Mouse (Mus musculus): Measurements from ENCODE around the gene Asic2. TPM values are rescaled to one million over a fixed set of nuclear protein-coding genes. Genes with fewer than 3 reads are reported as not detected.

Gene Asic2
- polyA plus RNA-seq, 1 experiment from 2014 or later = 2.8 TPM

DNA sequence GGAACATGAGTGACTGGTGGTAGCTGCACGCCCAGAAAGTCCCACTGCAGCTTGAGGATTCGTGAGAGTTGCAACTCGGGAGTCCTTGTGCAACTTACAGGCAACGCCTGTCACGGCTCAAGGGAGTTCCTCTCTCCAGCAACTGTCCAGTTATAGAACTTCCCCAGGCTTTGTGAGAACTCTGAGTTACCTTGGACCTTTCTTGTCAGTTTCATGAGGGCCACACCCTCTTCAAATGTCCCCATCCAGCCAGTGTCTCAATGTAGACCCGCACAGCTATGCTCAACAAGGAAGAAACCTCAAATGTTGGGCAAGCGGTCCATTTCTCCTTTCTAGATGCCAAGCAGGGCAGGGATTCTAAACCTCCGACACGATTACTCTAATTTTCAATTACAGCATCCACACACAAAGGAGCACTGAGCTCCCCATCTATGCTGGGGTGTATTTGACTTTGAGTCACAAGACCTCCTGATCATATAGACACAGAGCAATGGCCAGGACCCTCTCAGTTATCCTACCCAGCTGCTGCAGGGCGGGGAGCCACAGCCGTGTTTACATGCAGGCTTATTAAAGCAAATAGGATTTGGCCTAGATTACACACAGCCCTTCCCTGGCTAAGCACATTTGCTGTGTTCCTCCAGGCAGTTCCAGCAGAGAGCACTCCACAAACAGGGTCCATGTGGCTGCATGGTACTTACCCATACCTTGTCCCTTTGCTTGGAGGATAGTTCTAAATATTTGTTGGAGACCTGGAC is 161.2 kb downstream of the Asic2 start:
- no peak for ATAC-seq (ENCODE audit: low FRiP score, low TSS enrichment)
- WGBS = 82% methylated on average over 11 of the region's 11 CpGs
- Histone ChIP-seq H3K27ac (ENCODE audit: low read length) (no peak overlapping the region), H3K9me3 (ENCODE audit: low read length) (peaks cover 4% of the 10 kb centered on the region; the same call in 1 of the 2 replicates), H3K36me3 (ENCODE audit: insufficient read depth, low read length) (no peaks in the 10 kb centered on the region), H3K4me3 (ENCODE audit: low read length) (no peak overlapping the region), H3K27me3 (ENCODE audit: insufficient read depth, low read length) (no peaks in the 10 kb centered on the region), H3K9ac (replicated peaks; ENCODE audit: low read length) (no peak overlapping the region), H3K4me1 (ENCODE audit: insufficient read depth, low read length) (no peaks in the 10 kb centered on the region), H3K4me2 (replicated peaks; ENCODE audit: low read depth, low read length) (no peak overlapping the region)

- WGBS = 39% methylated on average over 2 of the region's 2 CpGs
- no peak for ATAC-seq (ENCODE audit: low FRiP score, low TSS enrichment)
Measured at GRCm38 (mm10) chr11:81803544-81803943, 164.7 kb downstream of the Asic2 start.

GRCm38 (mm10) chr11:81802614-81803013 is 165.6 kb downstream of the Asic2 start:
- Histone ChIP-seq H3K9me3 (ENCODE audit: low read length) (no peaks in the 10 kb centered on the region), H3K27ac (ENCODE audit: low read length) (no peak overlapping the region), H3K4me2 (replicated peaks; ENCODE audit: low read depth, low read length) (no peak overlapping the region), H3K9ac (replicated peaks; ENCODE audit: low read length) (no peak overlapping the region), H3K27me3 (ENCODE audit: insufficient read depth, low read length) (no peaks in the 10 kb centered on the region), H3K4me1 (ENCODE audit: insufficient read depth, low read length) (no peaks in the 10 kb centered on the region), H3K4me3 (ENCODE audit: low read length) (no peak overlapping the region), H3K36me3 (ENCODE audit: insufficient read depth, low read length) (no peaks in the 10 kb centered on the region)
- 50% methylated on average over 1 of the region's 1 CpGs for WGBS
- no peak for ATAC-seq (ENCODE audit: low FRiP score, low TSS enrichment)

More at GRCm38 (mm10) chr11:81803544-81803943, 164.7 kb downstream of the Asic2 start:
- Histone ChIP-seq H3K27ac (ENCODE audit: low read length) (no peak overlapping the region), H3K36me3 (ENCODE audit: insufficient read depth, low read length) (no peaks in the 10 kb centered on the region), H3K4me3 (ENCODE audit: low read length) (no peak overlapping the region), H3K4me1 (ENCODE audit: insufficient read depth, low read length) (no peaks in the 10 kb centered on the region), H3K27me3 (ENCODE audit: insufficient read depth, low read length) (no peaks in the 10 kb centered on the region), H3K9ac (replicated peaks; ENCODE audit: low read length) (no peak overlapping the region), H3K9me3 (ENCODE audit: low read length) (no peaks in the 10 kb centered on the region), H3K4me2 (replicated peaks; ENCODE audit: low read depth, low read length) (no peak overlapping the region)

- Histone ChIP-seq H3K36me3 (ENCODE audit: insufficient read depth, low read length) (no peaks in the 10 kb centered on the region), H3K4me1 (ENCODE audit: insufficient read depth, low read length) (no peaks in the 10 kb centered on the region), H3K27me3 (ENCODE audit: insufficient read depth, low read length) (no peaks in the 10 kb centered on the region), H3K4me3 (ENCODE audit: low read length) (no peak overlapping the region), H3K9ac (replicated peaks; ENCODE audit: low read length) (no peak overlapping the region), H3K27ac (ENCODE audit: low read length) (no peak overlapping the region), H3K4me2 (replicated peaks; ENCODE audit: low read depth, low read length) (no peak overlapping the region), H3K9me3 (ENCODE audit: low read length) (no peaks in the 10 kb centered on the region)
- 64% methylated on average over 4 of the region's 4 CpGs for WGBS
- no peak for ATAC-seq (ENCODE audit: low FRiP score, low TSS enrichment)
Measured at GRCm38 (mm10) chr11:81800899-81801298, 167.4 kb downstream of the Asic2 start.

GRCm38 (mm10) chr11:81793588-81793987 is 174.7 kb downstream of the Asic2 start:
- no peak overlapping the region for H3K4me2 ChIP-seq (replicated peaks; ENCODE audit: low read depth, low read length)
- H3K4me1 ChIP-seq (ENCODE audit: insufficient read depth, low read length) = no peaks in the 10 kb centered on the region
- no peak overlapping the region for H3K27ac ChIP-seq (ENCODE audit: low read length)
- H3K27me3 ChIP-seq (ENCODE audit: insufficient read depth, low read length) = no peaks in the 10 kb centered on the region
- H3K36me3 ChIP-seq (ENCODE audit: insufficient read depth, low read length) = no peaks in the 10 kb centered on the region
- no peaks in the 10 kb centered on the region for H3K9me3 ChIP-seq (ENCODE audit: low read length)
- H3K9ac ChIP-seq (replicated peaks; ENCODE audit: low read length) = no peak overlapping the region
- WGBS = 74% methylated on average over 2 of the region's 2 CpGs
- H3K4me3 ChIP-seq (ENCODE audit: low read length) = no peak overlapping the region
- ATAC-seq (ENCODE audit: low FRiP score, low TSS enrichment) = no peak

DNA sequence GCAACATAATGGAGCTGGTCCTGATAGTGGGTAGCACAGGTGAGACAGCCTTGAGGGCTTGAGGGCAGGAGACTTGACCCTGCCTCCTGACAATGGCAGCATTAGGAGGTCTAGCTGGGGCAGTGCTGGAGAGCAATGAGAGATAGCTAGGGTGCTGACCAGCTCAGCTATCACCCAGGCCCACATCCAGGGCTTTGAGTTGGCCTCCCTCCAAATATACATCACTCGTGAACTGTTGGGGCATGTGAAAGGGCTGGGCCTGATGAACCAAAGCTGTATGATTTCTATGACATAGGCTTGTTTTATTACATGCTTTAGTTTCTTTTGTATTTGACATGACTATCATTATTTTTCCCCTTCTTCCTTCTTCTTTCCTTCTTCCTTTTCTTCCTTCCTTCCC is 176.7 kb downstream of the Asic2 start:
- no peaks in the 10 kb centered on the region for H3K36me3 ChIP-seq (ENCODE audit: insufficient read depth, low read length)
- H3K4me1 ChIP-seq (ENCODE audit: insufficient read depth, low read length) = no peaks in the 10 kb centered on the region
- no peak overlapping the region for H3K9ac ChIP-seq (replicated peaks; ENCODE audit: low read length)
- no peaks in the 10 kb centered on the region for H3K27me3 ChIP-seq (ENCODE audit: insufficient read depth, low read length)
- H3K4me2 ChIP-seq (replicated peaks; ENCODE audit: low read depth, low read length) = no peak overlapping the region
- no peak overlapping the region for H3K27ac ChIP-seq (ENCODE audit: low read length)
- no peaks in the 10 kb centered on the region for H3K9me3 ChIP-seq (ENCODE audit: low read length)
- WGBS = 67% methylated on average over 1 of the region's 1 CpGs
- no peak overlapping the region for H3K4me3 ChIP-seq (ENCODE audit: low read length)
- ATAC-seq (ENCODE audit: low FRiP score, low TSS enrichment) = no peak

DNA sequence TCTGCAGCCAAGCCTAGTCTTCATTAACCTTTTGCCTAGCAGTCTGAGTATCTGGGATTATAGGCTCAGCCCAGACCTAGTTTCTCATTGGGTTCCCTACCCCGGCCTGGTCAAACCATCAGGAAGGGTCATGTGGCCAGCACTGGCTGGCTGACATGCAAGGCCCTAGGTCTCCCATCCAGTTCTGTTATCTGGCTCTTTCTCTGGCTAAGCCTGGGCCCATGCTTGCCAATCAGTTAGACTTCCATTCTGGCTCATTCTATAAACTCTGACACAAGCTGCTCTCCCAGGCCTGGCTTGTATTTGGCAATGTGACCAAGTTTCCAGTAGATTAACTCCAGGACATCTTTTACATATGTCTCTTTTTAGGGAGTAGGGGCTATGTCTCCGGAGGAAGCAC is 187.7 kb downstream of the Asic2 start:
- no peaks in the 10 kb centered on the region for H3K36me3 ChIP-seq (ENCODE audit: insufficient read depth, low read length)
- WGBS = 61% methylated on average over 2 of the region's 2 CpGs
- H3K4me3 ChIP-seq (ENCODE audit: low read length) = no peak overlapping the region
- ATAC-seq (ENCODE audit: low FRiP score, low TSS enrichment) = no peak
- no peaks in the 10 kb centered on the region for H3K9me3 ChIP-seq (ENCODE audit: low read length)
- H3K4me1 ChIP-seq (ENCODE audit: insufficient read depth, low read length) = peaks cover 4% of the 10 kb centered on the region; the same call in 1 of the 2 replicates
- no peak overlapping the region for H3K4me2 ChIP-seq (replicated peaks; ENCODE audit: low read depth, low read length)
- H3K27me3 ChIP-seq (ENCODE audit: insufficient read depth, low read length) = no peaks in the 10 kb centered on the region
- no peak overlapping the region for H3K27ac ChIP-seq (ENCODE audit: low read length)
- no peak overlapping the region for H3K9ac ChIP-seq (replicated peaks; ENCODE audit: low read length)

- H3K9ac ChIP-seq (replicated peaks; ENCODE audit: low read length) = no peak overlapping the region
- H3K4me2 ChIP-seq (replicated peaks; ENCODE audit: low read depth, low read length) = no peak overlapping the region
- H3K27me3 ChIP-seq (ENCODE audit: insufficient read depth, low read length) = no peaks in the 10 kb centered on the region
- H3K27ac ChIP-seq (ENCODE audit: low read length) = no peak overlapping the region
- no peaks in the 10 kb centered on the region for H3K9me3 ChIP-seq (ENCODE audit: low read length)
- ATAC-seq (ENCODE audit: low FRiP score, low TSS enrichment) = no peak
- peaks cover 4% of the 10 kb centered on the region; the same call in 1 of the 2 replicates for H3K4me1 ChIP-seq (ENCODE audit: insufficient read depth, low read length)
- H3K36me3 ChIP-seq (ENCODE audit: insufficient read depth, low read length) = no peaks in the 10 kb centered on the region
- no peak overlapping the region for H3K4me3 ChIP-seq (ENCODE audit: low read length)
- WGBS = 67% methylated on average over 7 of the region's 7 CpGs
Measured at GRCm38 (mm10) chr11:81779881-81780280, 188.4 kb downstream of the Asic2 start.

DNA sequence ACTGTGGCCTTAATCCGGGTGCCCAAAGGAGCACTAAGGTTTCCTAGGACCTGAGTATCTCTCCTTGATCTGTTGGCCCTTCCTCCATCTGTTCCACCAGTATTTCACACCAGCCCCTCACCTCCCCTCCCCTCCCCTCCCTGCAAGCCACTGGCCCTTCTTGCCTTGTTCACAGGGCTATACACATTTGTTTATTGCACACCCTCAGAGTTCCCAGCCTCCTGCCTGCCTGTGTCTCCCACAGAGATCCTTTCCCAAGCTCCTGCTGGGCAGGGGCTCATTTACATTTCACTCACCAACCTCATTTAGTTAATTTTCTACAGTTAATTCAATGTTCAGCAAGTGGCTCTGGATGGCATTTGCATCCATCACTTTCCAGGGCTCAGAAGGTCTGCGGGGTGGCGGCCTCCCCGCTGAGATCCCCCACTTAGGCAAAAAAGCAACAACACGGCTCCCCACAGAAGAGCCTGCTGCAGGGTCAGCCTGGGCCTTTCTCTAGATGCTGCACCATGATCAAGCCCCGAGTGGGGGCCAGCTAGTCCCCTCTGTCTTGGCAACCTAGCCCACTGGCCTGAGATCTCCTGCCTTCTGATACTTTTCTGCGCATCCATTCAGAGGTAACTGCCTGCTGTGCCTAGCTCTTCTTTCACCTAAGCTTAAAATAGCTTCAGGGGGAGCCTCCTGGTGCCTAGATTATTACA is 196.9 kb downstream of the Asic2 start:
- Histone ChIP-seq H3K27me3 (ENCODE audit: insufficient read depth, low read length) (no peaks in the 10 kb centered on the region), H3K9ac (replicated peaks; ENCODE audit: low read length) (no peak overlapping the region), H3K4me1 (ENCODE audit: insufficient read depth, low read length) (no peaks in the 10 kb centered on the region), H3K4me3 (ENCODE audit: low read length) (no peak overlapping the region), H3K9me3 (ENCODE audit: low read length) (no peaks in the 10 kb centered on the region), H3K36me3 (ENCODE audit: insufficient read depth, low read length) (no peaks in the 10 kb centered on the region), H3K27ac (ENCODE audit: low read length) (no peak overlapping the region), H3K4me2 (replicated peaks; ENCODE audit: low read depth, low read length) (no peak overlapping the region)
- 25% methylated on average over 7 of the region's 7 CpGs for WGBS
- no peak for ATAC-seq (ENCODE audit: low FRiP score, low TSS enrichment)

DNA sequence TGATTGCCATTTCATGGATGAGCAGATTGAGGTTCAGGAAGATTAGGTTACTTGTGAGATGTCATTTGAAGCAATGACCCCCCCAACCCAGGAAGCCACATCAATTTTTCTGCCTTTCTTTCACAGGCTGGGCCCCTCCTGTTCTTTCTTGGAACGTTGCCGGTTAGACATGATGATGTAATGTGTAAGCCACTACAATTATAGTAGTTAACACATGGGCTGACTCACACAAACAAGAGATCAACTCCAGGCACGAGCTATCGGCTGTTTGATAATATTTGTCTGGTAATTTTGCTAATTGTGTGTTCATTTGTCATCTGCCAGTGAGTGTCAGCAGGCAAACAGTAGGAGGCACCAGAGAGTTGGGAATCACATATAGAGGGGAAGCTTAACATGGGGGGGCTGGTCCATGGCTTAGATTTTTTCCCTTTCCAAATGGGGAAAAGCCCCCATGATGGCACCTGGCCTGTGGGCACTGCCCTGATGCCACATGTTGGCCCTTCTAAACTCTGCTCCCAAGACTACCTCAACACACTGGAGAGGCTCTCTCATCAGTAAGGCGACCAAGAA is 198.5 kb downstream of the Asic2 start:
- H3K9me3 ChIP-seq (ENCODE audit: low read length) = no peaks in the 10 kb centered on the region
- no peak overlapping the region for H3K4me2 ChIP-seq (replicated peaks; ENCODE audit: low read depth, low read length)
- no peaks in the 10 kb centered on the region for H3K4me1 ChIP-seq (ENCODE audit: insufficient read depth, low read length)
- no peaks in the 10 kb centered on the region for H3K27me3 ChIP-seq (ENCODE audit: insufficient read depth, low read length)
- H3K4me3 ChIP-seq (ENCODE audit: low read length) = no peak overlapping the region
- no peak overlapping the region for H3K9ac ChIP-seq (replicated peaks; ENCODE audit: low read length)
- ATAC-seq (ENCODE audit: low FRiP score, low TSS enrichment) = no peak
- no peaks in the 10 kb centered on the region for H3K36me3 ChIP-seq (ENCODE audit: insufficient read depth, low read length)
- 66% methylated on average over 5 of the region's 5 CpGs for WGBS
- H3K27ac ChIP-seq (ENCODE audit: low read length) = no peak overlapping the region

Data from kidney, embryonic 16.5 days (tissue).